Mouse (Mus musculus) ES-E14 (cell line): ENCODE measurements at regions not wholly inside any gene's neighbourhood (a gene's known extent, or its start where the extent isn't known, plus 50 kb on each side); places are given as distances from the start of the nearest gene placed in this dataset.

Source experiments
- DNase-seq: peaks from one replicate; pipeline ENCODE4 v3.0.0-alpha.2; 2013; ENCODE audit warnings: low read depth, low spot score
- H3K27ac ChIP-seq: 2 replicates; pipeline ENCODE4 v1.5.1; 2012; ENCODE audit warnings: low read depth, mild to moderate bottlenecking, low read length, moderate library complexity, mixed read lengths; ENCODE audit not compliant: poor library complexity, insufficient read depth, severe bottlenecking
- H3K36me3 ChIP-seq: 2 replicates; pipeline ENCODE4 v1.6.1; 2012; ENCODE audit warnings: mild to moderate bottlenecking, low read length, moderate library complexity, mixed read lengths; ENCODE audit not compliant: control insufficient read depth, poor library complexity, insufficient read depth, severe bottlenecking
- H3K4me1 ChIP-seq, 2 experiments: fragments of 150-350 bp in 1 of 2; sonication (generic) in 1 of 2; 2 replicates each; pipeline ENCODE4 v1.6.1; 2012; ENCODE audit warnings: low read length in 2 of 2, mild to moderate bottlenecking in 1 of 2, mixed read lengths in 1 of 2; ENCODE audit not compliant: control insufficient read depth in 2 of 2, insufficient read depth in 2 of 2, poor library complexity in 1 of 2
- H3K4me3 ChIP-seq, 2 experiments: fragments of 150-350 bp in 1 of 2; sonication (generic) in 1 of 2; 2 replicates each; pipeline ENCODE4 v1.5.1; 2012; ENCODE audit warnings: low read length in 2 of 2, low read depth in 1 of 2, mild to moderate bottlenecking in 1 of 2, mixed read lengths in 1 of 2; ENCODE audit not compliant: insufficient read depth in 1 of 2, poor library complexity in 1 of 2, severe bottlenecking in 1 of 2
- H3K9ac ChIP-seq: 2 replicates; pipeline ENCODE4 v1.6.1; 2012; ENCODE audit warnings: low read depth, mild to moderate bottlenecking, low read length, mixed read lengths; ENCODE audit not compliant: poor library complexity, insufficient read depth, severe bottlenecking
- H3K9me3 ChIP-seq: fragments of 150-350 bp; sonication (generic); 2 replicates; pipeline ENCODE4 v1.6.1; 2012; ENCODE audit warnings: low read depth, mild to moderate bottlenecking, low read length; ENCODE audit not compliant: control insufficient read depth, insufficient read depth
- CHD2 ChIP-seq: IDR thresholded peaks from 2 replicates; pipeline ENCODE4 v1.6.1; 2014; ENCODE audit warnings: mild to moderate bottlenecking, low read depth, low read length, inconsistent platforms
- HCFC1 ChIP-seq: IDR thresholded peaks from 2 replicates; pipeline ENCODE4 v1.6.1; 2012; ENCODE audit warnings: low read length, inconsistent platforms, borderline replicate concordance; ENCODE audit not compliant: insufficient read depth
- MAFK ChIP-seq: IDR thresholded peaks from 2 replicates; pipeline ENCODE4 v1.6.1; 2014; ENCODE audit warnings: mild to moderate bottlenecking, low read depth, low read length, inconsistent platforms; ENCODE audit not compliant: insufficient read depth
- ZC3H11A ChIP-seq: IDR thresholded peaks from 2 replicates; pipeline ENCODE4 v1.6.1; 2012; ENCODE audit warnings: low read depth, mild to moderate bottlenecking, inconsistent platforms, low read length, borderline replicate concordance
- ZNF384 ChIP-seq: IDR thresholded peaks from 2 replicates; pipeline ENCODE4 v1.6.1; 2012; ENCODE audit warnings: low read depth, low read length, inconsistent platforms
- in situ Hi-C, 2 experiments: fragments of 600-800 bp; cut with MboI; formaldehyde crosslinking; loops; one replicate each; pipeline ENCODE4 v1.15.1; 2025; ENCODE audit warnings: low sequenced_read_pairs in 2 of 2, inconsistent platforms in 1 of 2; ENCODE audit not compliant: unreplicated experiment in 2 of 2

DNA sequence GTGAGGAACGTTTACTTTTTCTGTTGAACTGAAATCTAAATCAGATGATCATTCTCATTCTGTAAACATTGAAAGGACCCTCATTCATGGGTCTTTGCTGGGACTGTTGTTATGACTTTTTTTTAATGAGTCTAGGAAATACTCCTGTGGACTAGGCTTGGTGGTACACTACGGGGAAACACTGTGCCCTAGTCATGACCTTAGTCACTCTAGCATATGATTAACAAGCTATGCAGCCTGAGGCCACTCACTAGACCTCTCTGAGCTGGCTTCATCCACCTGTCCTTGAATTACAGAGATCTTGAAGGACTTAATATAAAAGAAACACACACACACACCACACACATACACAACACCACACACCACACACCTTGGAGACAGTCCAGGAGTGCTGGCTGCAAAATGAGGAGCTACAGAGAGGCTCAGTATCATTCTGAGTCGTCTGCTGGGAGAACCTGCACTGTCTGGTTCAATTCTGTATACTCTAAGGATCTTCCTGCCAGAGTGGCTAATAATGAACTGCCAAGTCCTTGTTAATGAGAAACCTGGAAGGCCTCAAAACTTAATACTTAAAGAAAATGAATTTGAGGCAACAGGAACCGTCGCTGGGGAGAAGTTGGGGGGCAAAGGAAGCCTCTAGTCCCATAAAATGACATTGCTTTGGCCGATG, 428.0 kb downstream of the Atp23 start:
- Histone ChIP-seq H3K4me1 (no peaks in the 10 kb centered on the region), H3K9ac (no peak overlapping the region), H3K9me3 (no peaks in the 10 kb centered on the region), H3K36me3 (no peaks in the 10 kb centered on the region), H3K4me3 (no peak overlapping the region), H3K27ac (no peak overlapping the region)
- DNase-seq: no peak
- TF ChIP-seq HCFC1 (no peak), ZNF384 (no peak), MAFK (no peak), CHD2 (no peak), ZC3H11A (no peak)
- in situ Hi-C loops: no loop called here

DNA sequence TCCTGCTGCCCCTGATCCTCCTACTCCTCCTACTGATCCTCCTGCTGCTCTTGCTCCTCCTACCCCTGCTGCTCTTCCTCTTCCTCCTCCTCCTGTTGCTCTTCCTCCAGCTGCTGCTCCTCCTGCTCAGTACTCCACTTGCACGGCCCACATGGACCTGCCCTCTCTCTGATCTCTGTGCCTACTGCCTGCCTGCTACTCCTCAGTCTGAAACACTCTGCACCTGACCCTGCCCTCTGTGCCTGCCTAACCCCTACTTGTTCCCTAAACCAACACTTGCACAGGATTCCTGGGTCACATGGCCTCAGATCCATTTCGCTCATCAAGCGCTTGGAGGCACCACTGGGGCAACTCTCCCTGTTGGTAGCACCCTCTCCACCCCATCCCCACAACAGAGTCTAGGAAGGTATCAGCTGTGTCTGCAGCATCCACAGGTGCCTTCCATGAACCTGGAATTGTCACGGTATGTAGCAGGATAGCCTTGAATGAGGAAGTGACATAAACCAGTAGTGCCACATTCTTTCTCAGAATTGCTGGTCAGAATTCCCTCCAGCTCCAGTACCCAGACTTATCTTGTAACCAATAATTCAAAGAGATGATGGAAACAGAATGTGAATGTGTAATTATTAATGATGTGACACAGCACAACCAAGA, 430.2 kb downstream of the Atp23 start:
- DNase-seq: no peak
- no peaks in the 10 kb centered on the region for H3K9me3 ChIP-seq
- TF ChIP-seq MAFK (no peak), ZC3H11A (no peak), ZNF384 (no peak), CHD2 (no peak), HCFC1 (no peak)
- no peaks in the 10 kb centered on the region for H3K4me1 ChIP-seq
- H3K4me3 ChIP-seq: no peak overlapping the region
- H3K9ac ChIP-seq: no peak overlapping the region
- no peaks in the 10 kb centered on the region for H3K36me3 ChIP-seq
- no peak overlapping the region for H3K27ac ChIP-seq
- in situ Hi-C loops: no loop called here

GRCm38 (mm10) chr10:126462770-126463169, 438.4 kb downstream of the Atp23 start:
- no peak overlapping the region for H3K4me3 ChIP-seq
- no peak for DNase-seq
- in situ Hi-C loops: no loop called here
- H3K4me1 ChIP-seq: no peaks in the 10 kb centered on the region
- no peaks in the 10 kb centered on the region for H3K9me3 ChIP-seq
- H3K27ac ChIP-seq: no peak overlapping the region
- H3K9ac ChIP-seq: no peak overlapping the region
- H3K36me3 ChIP-seq: no peaks in the 10 kb centered on the region
- TF ChIP-seq ZNF384: no peak
- no peak for TF ChIP-seq CHD2
- no peak for TF ChIP-seq ZC3H11A
- TF ChIP-seq MAFK: no peak
- TF ChIP-seq HCFC1: no peak

GRCm38 (mm10) chr10:126458523-126458922, 442.6 kb downstream of the Atp23 start:
- no peak for TF ChIP-seq ZC3H11A
- TF ChIP-seq MAFK: no peak
- TF ChIP-seq ZNF384: no peak
- no peak for TF ChIP-seq CHD2
- no peak for TF ChIP-seq HCFC1
- H3K9ac ChIP-seq: no peak overlapping the region

More at GRCm38 (mm10) chr10:126458523-126458922, 442.6 kb downstream of the Atp23 start:
- H3K4me3 ChIP-seq: no peak overlapping the region
- no peaks in the 10 kb centered on the region for H3K9me3 ChIP-seq
- no peaks in the 10 kb centered on the region for H3K36me3 ChIP-seq
- no peak overlapping the region for H3K27ac ChIP-seq
- in situ Hi-C loops: no loop called here
- no peak for DNase-seq
- no peaks in the 10 kb centered on the region for H3K4me1 ChIP-seq
